Mouse (Mus musculus): ENCODE data around the gene Olfr898.

Olfr898 gene

DNA sequence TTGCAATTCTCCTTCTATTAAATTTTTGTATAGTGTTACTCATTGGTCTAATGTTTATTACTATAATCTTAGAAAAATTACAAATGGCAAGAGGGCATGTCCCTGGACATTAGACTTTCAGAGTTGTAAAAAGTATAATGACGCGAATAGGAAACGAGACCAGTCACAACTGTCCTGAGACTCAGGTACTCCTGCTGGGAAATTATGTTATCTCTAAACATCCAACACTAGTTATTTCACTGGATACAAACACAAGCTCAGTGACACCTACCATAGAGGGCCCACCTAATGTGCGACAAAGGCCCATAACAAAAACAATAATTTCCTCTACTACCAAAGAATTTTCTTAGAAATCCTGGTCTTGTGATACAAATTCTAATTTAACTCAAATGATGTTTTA lies at the start of gene Olfr898:
Gene Olfr898 (plus strand): TSS at position 301 of the 400 bp plus-strand sequence.
- no peak for DNase-seq (ENCODE audit: low spot score in 2 of 2)

DNA sequence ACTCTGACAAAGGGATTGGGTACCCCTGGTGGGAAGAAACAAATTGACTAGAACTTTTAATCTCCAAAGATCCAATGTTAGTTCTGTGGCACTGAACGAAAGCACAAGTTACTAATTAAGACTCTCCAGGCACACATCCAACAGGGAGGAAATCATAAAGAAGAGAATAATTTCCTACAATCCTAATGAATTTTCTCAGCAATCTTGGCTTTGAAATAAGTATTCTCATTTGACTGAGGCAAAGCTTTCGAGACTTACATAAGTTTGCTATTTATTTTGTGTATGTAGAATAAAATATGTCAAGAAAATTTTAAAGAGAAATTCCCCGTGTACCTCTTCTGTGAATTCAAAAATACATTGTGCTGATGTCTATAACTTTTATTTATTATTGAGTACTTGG lies 19.5 kb upstream of the Olfr898 start, which contains the start of gene Olfr25:
Gene Olfr25 (plus strand): TSS at position 301 of the 400 bp plus-strand sequence.
- DNase-seq (ENCODE audit: low spot score in 2 of 2): no peak

DNA sequence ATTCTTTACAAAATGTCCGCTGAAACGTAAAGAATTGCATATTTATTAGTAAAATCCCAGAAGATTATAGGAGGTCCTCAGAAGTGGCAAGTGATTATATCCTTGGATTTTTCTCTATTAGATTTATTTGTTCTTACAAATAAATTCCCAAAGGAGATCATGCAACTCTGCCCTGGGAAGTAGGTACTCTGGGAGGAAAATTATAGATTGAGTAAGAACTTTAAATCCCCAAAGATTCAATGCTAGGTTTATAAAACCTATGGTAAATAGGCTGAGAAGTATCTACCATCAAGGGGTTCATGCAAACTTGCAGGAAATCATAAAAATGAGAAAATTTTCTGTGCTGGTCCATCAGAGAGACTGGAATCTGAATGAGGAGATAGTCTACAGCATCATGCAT lies 18.4 kb downstream of the Olfr898 start, which contains the start of gene Olfr250:
Gene Olfr250 (plus strand): TSS at position 301 of the 400 bp plus-strand sequence.
- DNase-seq (ENCODE audit: low spot score in 2 of 2): no peak

DNA sequence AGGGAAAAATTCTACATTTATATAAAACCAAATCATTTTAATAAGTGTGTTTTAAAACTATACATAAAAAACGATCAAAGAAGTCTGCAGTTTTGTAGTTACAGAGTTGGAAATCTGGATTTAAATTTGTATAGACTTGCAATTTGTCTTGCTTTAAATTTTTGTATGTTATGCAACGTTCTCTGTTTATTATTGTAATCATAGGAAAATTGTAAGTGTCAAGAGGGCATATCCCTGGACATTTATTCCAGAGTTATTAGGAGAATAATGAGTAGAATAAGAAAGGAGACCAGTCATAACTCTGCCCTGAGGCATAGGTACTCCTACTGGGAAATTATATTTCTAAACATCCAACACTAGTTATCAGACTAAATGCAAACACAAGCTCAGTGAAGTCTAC lies 28.6 kb downstream of the Olfr898 start, which contains the start of gene Olfr251:
Gene Olfr251 (plus strand): TSS at position 301 of the 400 bp plus-strand sequence.
- DNase-seq (ENCODE audit: low spot score in 2 of 2): no peak

DNA sequence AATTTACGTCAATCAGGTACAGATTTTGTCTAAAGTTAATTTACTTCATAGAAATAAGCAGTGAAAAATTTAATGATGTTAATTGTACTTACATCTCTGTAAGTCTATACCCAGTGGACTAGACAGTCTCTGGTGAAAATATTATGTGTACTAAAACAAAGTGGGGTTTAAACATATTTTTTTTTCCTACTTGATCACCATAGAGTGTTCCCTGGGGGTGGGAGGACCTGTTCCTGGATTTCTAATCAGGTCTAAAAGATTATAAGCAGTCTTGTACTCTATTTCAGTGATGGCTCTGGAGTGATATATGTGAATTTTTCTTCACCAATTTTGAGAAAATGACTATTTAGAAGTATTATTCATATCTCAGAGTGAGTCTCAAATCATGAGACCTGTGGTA lies 53.2 kb downstream of the Olfr898 start, which contains the start of gene Olfr147:
Gene Olfr147 (plus strand): TSS at position 301 of the 400 bp plus-strand sequence.
- DNase-seq (ENCODE audit: low spot score in 2 of 2): no peak

All from urinary bladder, adult 18-20 months (tissue).